Mouse (Mus musculus) adrenal gland, adult 2 months (tissue): Measurements from ENCODE around the gene Fgfr1op2. TPM values are rescaled to one million over a fixed set of nuclear protein-coding genes. Genes with fewer than 3 reads are reported as not detected.

Experiments used
- DNase-seq: peaks from one replicate; pipeline ENCODE4 v3.0.0; 2021
- polyA plus RNA-seq: library from polyadenylated mRNA; depleted of rRNA; stranded (reverse); fragments of >200 nt; gene quantifications from 2 replicates; pipeline ENCODE4 v1.2.3, GENCODE M21; 2012; rRNA removed
- total RNA-seq, 2 experiments: library from RNA; stranded (reverse); gene quantifications; 2 replicates each; pipeline ENCODE4 v1.2.3; 2021

The Fgfr1op2 gene
- total and polyA plus RNA-seq, 3 experiments, result 108 to 172 (median 137) TPM

GRCm38 (mm10) chr6:146641621-146642210 lies 64.7 kb downstream of the Fgfr1op2 start:
- no peak for DNase-seq

DNA sequence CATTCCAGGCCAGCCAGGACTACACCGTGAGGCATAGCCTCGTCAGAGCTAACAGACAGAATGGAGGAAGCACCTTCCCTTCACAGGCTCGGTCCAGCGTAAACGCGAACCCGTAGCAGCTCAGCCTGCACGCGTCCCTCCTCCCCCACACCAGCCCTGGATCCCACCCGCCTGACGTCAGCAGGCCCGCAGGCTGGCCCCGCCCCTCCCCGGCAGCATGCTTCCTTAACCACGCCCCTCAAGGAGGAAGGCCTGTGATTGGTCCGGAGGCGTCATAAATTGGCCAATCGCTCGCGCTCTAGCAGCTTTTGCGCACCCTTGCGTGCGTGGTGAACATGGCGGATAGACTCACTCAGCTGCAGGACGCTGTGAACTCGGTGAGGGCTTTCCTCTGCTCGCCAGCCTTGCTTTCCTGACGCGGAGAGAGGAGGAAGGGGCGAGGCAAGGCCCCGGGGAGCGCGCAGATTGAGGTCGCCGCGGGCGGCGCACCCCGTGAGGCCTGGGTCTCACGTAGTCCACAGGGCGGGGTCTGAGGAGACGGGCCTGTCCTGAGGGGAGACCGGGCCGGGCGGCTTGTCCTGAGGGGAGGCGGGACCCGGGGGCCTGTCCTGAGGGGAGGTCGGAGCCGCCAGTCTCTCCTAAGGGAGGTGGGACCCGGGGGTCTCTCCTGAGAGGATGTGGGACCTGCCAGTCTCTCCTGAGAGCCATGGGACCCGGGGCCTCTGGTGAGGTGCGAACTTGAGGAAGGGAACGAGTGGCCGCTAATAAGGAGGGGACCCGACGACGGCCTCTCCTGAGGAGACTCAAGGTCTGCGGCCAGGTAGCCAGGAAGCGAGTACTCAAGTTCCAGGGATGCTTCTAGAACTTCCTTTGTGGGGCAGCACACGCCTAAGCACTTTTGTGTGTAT lies 65.5 kb downstream of the Fgfr1op2 start, which contains the start of the genes Med21 and Tm7sf3:
TSS of gene Med21 (plus strand) at position 272 of the 908 bp plus-strand sequence.
TSS of gene Tm7sf3 (minus strand) at position 549 of the 908 bp plus-strand sequence.
- DNase-seq, result peak; percentile 99

DNA sequence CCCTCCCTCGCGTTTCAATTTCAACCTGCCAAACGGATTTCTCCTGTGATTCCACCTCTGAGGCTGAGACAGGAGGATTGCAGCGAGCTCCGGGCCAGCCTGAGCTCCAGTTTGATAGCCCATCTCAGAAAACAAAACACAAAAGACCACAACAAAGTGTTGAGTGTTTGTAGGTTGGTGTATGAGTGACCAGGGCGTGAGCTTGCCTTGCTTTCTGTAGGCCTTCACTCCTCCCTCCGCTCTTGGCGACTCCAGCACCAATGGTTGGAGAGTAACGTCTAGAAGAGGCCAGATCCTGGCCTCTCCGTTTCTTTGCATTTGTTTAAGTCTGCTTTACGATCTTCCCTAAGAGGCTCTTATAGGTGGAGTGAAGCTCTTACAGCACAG lies 66.2 kb downstream of the Fgfr1op2 start:
- DNase-seq, result no peak

Other genes starting within 250 kb of the Fgfr1op2 start
- gene Itpr2, start 75.0 kb upstream of the Fgfr1op2 start, total RNA-seq, result 10 to 100 TPM; 32.2 to 36.1 TPM
- gene Itpr2, start 75.0 kb upstream of the Fgfr1op2 start, polyA plus RNA-seq, result 9.4 and 17.3 TPM in 2 replicates
- 10 to 100 TPM; 31.3 to 34.3 TPM for gene Ints13, start 632 bp downstream of the Fgfr1op2 start, total RNA-seq
- gene Ints13, start 632 bp downstream of the Fgfr1op2 start, polyA plus RNA-seq, result 8.5 and 8.9 TPM in 2 replicates
- 10 to 100 TPM; 67.5 to 78.9 TPM for gene Med21, start 65.3 kb downstream of the Fgfr1op2 start, total RNA-seq
- gene Med21, start 65.3 kb downstream of the Fgfr1op2 start, polyA plus RNA-seq, result 10.8 and 20.8 TPM in 2 replicates
- 10 to 100 TPM; 31.7 to 51.5 TPM for gene Tm7sf3, start 65.6 kb downstream of the Fgfr1op2 start, total RNA-seq
- 17.0 and 22.5 TPM in 2 replicates for gene Tm7sf3, start 65.6 kb downstream of the Fgfr1op2 start, polyA plus RNA-seq
- 10 to 100 TPM; 19.7 to 21.7 TPM for gene Stk38l, start 147.8 kb downstream of the Fgfr1op2 start, total RNA-seq
- 0.97 and 1.6 TPM in 2 replicates for gene Stk38l, start 147.8 kb downstream of the Fgfr1op2 start, polyA plus RNA-seq
- 1 to 10 TPM; 1.6 TPM for gene Arntl2, start 218.9 kb downstream of the Fgfr1op2 start, total RNA-seq
- 6.1 and 8.9 TPM in 2 replicates for gene Arntl2, start 218.9 kb downstream of the Fgfr1op2 start, polyA plus RNA-seq